Mouse (Mus musculus) left cerebral cortex, adult 8-10 months (tissue): Measurements from ENCODE around the gene Adgrg1. TPM values are rescaled to one million over a fixed set of nuclear protein-coding genes. Genes with fewer than 3 reads are reported as not detected.
"Not testable (repeated sequence)": the region's sequence is repeated elsewhere in the genome, so short reads cannot be mapped to it uniquely, and the experiment has no call there.

Source experiments
- DNase-seq, 2 experiments: peaks; one replicate each; pipeline ENCODE4 v3.0.0; 2022; ENCODE audit warnings: low spot score in 2 of 2
- total RNA-seq, 4 experiments: library from RNA; stranded (reverse); gene quantifications; 2 replicates each; pipeline ENCODE4 v1.2.4; 2022

Adgrg1 gene
- total RNA-seq, 4 experiments from 2014 or later = 72.9 to 94.8 (median 80.5) TPM

DNA sequence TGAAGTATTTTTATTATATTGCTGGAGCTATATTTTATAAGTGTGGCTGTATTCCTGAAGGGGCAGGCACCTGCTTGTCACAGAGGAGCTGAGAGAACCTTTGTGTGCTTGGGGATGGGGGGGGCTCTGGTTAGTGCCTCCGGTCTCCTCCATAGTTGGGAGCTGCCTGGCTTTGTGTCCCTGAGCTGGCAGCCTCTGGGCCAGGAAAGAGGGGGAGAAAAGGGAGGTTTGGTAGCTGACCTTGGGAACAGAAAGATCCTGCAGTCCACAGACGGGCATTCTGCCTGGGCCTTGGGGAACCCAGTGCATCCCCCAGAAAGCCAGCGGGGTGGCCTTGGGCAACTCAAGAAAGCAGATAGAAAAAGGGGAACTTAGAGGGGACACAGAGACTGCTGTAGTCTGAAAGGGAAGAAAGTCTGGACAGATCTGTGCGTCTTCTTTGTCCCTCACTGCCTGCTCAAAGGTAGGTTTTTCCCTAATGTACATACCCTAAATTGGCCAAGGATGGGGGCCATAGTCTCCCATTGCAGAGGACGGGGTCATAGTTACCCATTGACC, 20.9 kb downstream of the Adgrg1 start:
- DNase-seq = no peak

DNA sequence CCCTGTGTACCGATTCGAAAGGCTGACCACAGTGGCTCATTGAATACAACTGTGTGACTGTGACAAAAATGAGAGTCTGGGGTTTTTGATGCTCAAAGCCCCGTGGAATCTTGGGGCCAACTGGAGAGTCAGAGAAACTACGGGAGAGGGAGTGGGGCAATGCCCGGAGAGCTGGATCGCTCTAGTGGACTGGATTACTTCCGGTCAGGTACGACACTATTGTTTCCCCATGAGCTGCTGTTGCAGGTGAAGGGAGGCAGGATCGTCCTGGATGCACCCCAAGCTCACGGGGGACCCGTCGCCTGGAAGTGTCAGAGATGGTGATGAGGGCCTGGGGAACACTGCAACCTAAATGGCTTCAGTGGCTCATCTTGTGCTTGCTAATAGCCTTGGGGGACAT, 21.5 kb downstream of the Adgrg1 start:
- DNase-seq = no peak

DNA sequence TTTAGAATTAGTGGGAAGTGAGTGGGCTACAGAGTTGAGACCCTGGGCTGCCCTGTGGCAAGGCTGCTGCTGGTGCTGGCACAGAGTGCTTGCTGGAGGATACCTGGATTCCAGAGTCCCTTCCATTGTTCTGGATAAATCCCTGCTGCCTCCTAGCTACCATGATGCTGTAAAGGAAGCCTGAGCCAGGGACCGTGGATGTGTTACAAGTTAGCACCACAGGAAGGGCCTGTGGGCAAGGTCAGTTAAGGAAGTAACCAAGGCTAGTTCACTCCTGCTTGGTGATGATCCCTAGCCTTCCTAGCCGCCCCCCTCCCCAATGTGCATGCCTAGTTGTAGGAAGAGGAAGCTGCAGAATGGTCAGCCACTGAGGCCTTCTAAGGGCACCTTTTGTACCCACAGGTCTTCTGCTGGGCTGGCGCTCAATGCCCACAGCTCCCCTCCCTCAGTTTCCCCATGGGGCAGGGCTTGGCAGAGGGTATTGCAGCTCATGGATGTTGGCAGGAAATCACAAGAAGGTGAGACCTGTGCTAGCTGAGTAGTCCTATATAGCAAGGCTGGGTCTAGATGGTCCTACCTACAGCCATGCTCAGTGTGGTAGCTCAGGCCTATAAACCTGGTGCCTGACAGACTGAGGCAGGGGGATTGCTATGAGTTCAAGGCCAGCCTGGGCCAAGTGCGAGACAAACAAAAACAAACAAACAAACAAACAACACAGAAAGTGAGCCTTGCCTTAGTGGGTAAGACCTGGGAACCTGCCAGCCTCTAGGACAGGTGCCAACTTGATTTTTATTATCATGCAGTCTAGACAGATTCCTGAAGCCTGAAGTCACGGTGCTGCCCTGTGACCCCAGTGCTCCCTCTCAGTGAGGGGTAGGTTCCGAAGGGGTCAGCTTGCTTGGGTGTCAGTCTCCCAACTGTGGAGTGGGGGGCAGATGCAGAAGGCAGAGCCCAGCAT, 22.6 kb downstream of the Adgrg1 start:
- DNase-seq = no peak

DNA sequence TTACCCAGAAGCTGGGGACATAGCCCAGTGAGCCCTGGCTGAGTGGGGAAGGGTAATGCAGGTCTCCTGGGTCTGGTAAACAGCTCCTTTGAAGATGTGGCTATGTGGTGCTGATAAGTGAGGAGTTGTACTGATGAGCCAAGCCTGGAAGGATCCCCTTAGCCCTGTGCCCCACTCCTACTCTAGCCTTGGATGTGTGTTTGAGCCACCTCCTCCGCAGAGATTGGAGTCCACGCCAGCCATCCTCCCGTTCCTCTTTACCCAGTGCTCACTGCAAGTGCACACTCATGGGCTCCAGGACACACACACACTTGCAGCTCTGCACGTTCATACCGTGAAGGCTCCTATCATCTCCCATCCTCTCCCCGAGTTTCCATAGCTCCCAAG, 23.3 kb downstream of the Adgrg1 start:
- no peak for DNase-seq

DNA sequence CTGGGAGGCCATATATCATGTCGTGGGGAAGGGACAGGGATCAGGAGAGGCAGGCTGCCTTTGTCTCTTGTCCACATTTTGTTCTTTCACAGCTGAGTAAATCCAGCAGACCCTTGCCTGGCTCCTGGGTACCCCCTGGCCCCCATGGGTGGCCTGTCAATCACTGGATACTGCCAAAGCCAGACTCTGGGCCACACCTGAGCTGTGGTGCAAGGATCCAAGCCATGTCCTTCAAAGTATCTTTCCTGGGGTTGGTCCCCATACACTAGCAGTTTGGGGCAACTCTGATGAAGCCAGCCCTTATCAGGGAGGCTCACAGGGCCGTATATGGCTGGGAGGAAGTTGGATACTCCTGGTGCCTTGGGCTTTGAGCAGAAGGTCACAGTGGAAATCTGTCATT, 23.9 kb downstream of the Adgrg1 start:
- no peak for DNase-seq

DNA sequence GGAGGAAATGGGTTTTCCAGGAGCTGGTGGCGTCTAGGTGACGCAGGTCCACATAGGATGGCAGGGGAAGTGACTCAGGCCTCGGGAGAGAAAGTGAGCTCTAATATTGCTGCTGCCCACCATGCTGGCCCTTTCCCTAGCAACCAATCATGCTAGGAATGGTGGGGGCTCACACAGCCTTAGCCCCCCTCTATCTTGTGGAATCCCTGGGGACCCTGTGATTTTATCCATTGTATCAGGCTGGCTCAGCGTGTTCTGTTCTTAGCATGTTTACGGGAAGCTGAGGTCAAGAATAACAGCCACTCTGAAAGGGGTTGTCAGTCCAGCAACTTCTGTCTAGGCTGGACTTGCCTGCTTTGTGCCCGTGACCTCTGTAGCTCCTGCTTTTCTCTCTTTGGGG, 24.5 kb downstream of the Adgrg1 start:
- DNase-seq = no peak

DNA sequence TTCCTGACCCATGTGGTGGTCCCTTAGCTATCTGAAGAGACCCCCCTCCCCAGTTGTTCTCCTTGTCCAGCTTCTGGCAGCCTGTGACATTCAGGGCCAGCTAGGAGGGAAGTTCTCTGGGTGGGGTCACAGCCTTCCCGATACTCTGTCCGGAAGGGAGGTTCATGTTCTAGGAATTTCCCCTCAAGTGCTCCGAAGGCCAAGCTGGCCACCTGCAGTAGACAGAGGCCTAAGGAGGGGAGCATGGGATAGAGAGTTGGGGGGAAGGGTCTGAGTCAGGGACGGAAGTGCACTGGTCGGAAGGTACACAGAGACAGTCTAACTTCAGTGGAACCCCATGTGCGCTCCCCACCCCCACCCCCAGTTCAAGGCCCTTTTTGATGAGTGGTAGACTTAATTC, 25.4 kb downstream of the Adgrg1 start:
- DNase-seq = no peak

DNA sequence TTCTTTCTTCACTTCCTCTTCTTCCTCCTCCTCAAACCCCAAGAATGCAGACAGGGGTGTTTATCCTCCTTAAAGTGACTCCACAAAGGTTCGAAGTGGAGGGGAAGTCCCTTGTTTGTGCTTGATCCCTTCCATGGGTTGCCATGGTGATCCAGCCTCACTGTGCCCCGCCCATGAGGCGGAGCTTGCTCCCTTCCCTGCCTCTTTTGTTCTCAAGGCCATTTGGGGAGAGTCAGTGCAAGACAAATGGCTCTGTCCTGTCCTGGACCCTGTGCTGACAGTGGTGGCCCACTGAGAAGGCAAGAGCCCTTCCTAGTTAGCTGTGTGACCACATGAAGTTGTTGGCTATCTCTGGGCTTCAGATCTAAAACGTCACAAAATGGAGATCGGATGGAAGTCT, 26.1 kb downstream of the Adgrg1 start:
- DNase-seq = no peak

DNA sequence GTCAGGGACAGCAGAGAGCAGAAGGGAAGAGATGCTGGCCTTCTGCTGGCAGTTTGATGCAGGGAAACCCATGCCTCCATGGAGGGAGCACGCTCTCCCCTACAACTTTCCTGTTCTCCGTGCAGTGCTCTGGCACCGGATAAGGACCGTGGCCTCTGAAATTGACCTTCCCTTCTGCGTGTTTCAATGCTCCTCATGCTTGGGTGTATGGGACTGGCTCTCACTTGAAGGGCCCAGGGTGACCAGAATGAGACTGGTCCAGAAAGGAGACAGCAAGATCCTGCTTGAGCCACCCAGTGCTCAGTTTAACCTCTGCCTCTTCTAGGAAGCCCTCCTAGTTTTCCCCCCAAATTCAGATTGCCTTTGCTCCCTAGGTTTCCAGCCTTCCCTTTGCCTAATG, 26.6 kb downstream of the Adgrg1 start:
- DNase-seq = no peak

DNA sequence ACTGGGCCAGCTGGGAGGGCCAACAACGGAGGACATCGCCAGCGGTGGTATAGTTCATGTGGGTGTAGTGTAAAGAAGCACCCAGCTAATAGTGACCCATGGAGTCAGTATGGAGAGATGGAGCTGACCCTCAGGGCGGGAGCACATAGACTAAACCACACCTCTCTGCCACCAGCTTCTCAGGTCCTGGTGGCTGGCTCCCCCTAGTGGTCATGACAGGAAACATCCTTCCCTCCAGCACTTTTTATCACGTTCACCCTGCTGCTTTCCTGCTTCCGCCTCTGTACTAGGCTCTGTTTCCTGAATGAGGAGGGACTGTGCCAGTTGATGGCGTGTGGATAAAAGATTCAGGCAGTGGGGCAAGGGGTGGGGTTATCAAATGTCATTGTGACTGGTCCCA, 27.1 kb downstream of the Adgrg1 start:
- peak; percentile 57 to 63 for DNase-seq

DNA sequence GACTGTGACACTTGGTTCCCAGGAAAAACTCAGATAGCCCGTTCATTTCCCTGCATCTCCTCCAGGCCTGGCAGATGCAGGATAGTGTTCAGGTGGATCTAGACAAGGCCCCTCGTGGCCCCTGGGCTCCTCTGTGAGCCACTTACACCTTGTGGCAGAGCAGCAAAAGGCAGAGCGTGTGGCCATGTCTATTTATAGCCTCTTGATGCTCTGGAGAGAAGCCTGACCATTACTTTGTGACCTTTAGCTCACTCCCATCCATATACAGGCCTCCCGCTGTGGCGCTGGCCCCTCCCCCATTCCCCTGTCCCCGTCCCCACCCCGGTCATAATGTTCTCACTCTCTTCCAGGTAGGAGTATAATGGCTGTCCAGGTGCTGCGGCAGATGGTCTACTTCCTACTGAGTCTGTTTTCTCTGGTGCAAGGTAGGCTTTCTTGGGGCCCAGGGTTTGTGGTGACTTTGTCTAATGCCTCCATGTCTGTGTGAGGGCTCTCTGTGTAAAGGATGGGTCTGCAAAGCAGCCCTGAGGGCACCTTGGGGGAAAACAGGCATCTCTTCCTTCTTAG, 27.6 kb downstream of the Adgrg1 start:
- no peak for DNase-seq

DNA sequence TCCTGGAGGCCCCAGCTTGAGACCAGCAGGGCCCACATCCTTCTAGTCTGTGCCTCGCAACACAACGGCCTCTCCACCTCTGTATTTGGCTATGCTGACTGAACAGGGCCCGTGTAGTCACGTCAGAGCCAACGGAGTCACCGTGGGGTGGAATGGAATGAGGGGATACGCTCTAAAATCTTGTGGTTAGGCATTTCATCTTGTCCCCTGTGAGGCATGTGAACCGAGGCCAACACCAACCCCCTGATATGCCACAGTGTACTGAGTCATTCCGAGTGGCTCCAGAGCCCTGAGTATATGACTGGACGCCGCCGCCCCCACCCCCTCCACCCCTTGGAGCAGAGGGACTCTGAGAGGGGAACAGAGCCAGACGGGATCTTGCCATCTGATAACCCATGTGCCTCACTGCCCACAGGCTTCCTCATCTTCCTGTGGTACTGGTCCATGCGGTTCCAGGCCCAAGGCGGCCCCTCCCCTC, 37.9 kb downstream of the Adgrg1 start:
- DNase-seq = no peak

DNA sequence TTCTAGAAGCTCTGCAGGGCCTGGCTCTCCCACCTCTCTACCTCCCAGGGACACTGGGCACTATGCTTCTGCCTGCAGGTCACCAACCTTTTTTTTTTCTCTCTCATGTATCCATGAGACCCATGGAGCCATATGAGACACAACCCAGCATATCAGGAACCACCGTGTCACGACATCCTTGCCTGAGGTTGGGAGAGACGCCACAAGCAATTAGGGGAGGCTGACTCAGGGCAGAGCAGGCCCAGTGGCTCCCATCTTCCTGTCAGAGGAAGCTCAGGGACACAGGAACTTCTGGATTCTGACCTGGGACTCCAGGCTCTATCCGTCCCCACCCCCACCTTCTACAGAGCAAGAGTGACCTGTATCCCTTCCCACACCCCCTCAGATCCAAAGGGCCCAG, 41.3 kb downstream of the Adgrg1 start:
- DNase-seq = no peak

DNA sequence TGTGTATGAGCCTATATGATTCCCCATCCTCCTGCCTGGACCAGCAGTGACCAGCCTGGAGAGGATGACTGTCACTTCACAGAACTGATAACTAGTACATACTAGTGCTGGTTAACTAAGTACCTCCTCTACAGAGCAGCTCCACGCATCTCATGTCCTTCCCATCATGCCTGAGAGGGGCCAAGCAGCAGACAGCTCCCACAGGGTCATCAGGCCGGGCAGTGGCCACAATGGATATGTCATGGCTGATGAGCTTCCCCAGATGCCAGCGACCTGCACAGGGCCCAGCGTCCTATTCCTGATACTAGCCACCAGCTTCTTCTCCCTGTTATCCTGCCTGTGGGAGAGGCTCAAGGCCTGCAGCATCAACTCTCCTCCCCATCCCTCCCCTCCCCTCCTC, 42.1 kb downstream of the Adgrg1 start:
- DNase-seq = no peak

DNA sequence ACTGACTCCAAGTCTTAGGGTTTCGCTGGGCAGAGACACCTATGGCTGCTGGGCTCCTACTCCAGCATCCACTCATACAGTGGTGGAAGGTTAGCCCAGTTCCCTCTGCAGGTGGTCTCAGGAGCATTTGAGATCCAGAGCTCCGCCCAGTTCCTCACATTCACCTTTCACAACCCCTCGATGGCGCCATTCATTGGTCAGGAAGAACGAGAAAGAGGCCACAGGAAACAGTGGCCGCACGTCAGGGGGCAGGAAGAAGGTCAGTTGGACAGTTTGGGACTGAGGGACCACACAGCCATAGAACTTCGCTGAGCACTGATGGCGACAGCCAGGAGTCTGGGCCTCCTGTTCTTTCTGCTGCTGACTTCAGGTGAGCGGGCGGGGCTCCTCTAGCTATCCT, 42.9 kb downstream of the Adgrg1 start, which contains the start of gene Adgrg3:
TSS of gene Adgrg3 (plus strand) at position 242 of the 400 bp plus-strand sequence.
- DNase-seq = no peak

DNA sequence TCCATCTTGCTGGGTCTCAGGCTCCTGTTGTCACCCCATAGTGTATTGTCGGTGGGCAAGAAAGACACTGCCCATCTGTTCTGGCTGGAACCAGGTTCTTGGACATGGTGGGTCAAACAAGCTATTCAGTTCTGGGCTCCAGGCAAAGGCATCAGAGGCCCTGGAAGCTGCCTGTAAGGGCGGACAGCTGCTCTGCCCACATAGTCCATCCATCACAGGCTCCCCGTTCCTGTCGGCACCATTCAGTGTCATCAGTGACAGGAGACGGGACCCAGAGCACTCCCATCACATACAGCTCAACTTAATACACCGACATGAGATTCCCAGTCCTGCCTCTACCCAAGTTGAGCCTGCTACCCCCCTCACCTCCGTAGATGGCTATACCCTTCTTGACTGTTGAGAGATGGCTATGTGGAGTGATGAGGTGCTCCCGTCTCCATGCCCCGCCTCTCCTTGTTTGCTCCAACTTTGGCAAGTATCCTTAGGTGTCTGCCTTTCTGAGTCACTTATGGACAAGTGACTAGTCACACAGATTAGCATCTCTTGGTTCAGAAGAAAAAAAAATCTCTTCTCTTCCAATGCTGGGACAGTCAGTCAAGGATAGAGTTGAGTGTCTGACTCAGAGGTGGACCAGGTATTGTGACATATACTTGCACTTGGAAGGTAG, 43.6 kb downstream of the Adgrg1 start:
- no peak for DNase-seq

DNA sequence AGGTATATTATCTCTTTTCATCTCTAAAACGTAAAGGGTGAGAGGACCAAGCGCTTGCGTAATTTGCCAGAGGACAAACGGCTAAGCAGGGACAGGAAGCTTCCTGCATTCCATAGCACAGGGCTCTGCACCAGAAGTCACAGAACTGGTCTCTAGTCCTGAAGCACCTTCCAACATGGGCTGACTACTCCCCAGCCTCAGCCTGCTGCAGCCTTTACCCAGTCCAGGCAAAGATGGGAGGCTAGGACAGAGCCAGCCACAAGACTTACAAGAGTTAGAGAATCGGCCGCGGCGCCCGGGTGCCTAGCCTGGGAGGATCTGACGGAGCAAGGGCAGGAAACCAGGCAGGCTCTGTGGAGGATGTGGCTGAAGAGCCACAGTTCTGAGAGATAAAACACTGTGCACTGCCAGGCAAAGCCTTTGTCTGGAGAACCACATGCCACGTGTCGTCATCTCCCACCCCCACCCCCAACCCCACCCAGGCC, 45.8 kb downstream of the Adgrg1 start:
- DNase-seq = no peak

DNA sequence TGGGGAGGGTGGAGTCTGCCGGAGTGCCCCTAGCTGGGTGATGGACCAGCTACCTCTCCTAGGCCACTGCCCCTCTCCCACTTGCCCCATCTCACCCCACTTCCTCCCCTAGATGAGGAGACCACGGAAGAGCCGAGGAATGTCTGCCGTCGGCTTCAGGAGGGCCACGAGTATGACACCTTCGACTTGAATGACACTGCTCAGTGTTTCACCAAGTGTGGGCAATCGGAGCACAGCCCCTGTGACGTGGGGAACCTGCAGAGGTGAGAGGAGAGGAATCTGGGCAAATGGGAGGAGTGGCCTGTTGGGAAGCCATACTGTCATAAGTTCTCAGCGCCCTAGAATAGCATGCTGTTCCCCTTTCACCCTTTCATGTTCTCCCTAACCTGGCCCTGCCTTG, 46.3 kb downstream of the Adgrg1 start:
- DNase-seq = no peak

DNA sequence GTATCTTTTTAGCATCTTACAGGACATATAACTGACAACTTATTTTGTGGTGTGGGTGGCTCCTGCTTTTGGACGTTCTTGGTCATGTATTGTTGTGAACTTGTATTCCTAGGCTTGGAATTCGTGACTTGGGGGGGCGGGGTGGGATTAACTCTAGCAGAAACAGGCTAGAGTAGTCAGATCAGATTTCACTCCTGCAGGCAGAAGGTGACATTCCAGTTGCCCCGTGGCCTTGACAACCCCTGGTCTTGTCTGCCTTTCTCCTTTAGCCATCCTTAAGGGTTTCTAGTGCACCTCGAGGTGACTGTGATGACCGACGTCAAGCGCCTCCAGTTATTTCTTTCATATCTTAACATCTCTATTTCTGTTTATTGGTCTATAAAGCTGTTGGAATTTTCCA, 48.6 kb downstream of the Adgrg1 start:
- DNase-seq = no peak

DNA sequence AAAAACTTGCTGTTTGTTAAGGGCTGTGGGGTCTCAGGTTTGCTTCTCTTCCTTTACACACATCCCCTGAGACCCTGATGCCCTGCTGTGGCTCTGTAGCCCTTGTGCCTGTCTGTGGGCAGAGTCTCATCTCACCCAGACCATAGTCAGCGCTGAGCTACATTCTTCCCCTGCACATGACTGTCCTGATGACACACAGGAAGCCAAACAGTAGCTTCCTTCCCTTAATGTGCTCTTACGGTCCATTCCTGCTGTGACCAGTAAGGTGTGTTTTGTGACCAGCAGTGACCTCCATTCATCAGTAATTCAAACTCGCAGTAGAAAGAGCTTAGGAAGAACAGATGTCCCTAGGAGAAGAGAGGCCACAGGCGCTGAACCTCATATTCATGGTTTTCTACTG, 49.8 kb downstream of the Adgrg1 start:
- no peak for DNase-seq

DNA sequence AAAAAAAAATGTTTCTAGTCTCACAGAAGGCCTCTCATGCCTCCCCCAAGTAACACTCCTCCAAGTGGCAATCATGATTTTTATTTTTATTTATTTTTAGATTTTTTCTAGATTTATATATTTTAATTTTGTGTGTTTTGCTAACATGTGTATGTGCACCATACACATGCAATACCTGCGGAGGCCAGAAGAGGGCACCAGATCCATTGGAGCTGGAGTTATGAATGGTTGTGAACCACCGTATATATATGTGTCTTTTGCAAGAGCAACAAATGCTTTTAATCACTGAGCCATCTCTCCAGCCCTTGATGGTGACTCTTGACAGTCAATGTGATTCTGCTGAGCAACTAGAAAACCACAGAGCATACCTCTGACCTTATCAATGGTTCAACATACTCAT, 50.9 kb downstream of the Adgrg1 start:
- DNase-seq = no peak

DNA sequence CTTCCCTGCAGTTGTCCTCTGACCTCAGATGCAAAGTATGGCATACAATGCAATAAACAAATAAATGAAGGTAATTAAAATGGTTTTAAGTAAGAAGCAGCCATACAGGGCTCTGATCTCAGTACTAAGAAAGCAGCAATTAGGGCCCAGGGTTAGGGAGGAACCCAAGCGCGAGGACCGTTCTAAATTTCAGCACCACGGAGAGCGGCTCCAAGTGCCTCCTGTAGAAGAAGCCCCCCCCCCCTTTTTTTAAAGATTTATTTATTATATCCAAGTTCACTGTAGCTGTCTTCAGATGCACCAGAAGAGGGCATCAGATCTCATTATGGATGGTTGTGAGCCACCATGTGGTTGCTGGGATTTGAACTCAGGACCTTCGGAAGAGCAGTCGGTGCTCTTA, 53.8 kb downstream of the Adgrg1 start:
- not testable (repeated sequence) for DNase-seq
